Mouse (Mus musculus) ZHBTc4 (cell line): ENCODE results near the gene Cdkal1.

Experiments
- DNase-seq: peaks from one replicate; pipeline ENCODE4 v3.0.0-alpha.2; 2011; ENCODE audit warnings: low read depth, low spot score

Gene Cdkal1

GRCm38 (mm10) chr13:29810780-29811179 is 44.7 kb downstream of the Cdkal1 start:
- no peak for DNase-seq

- no peak for DNase-seq
Observed at GRCm38 (mm10) chr13:29808383-29808782, 47.1 kb downstream of the Cdkal1 start.

GRCm38 (mm10) chr13:29807930-29808329 is 47.5 kb downstream of the Cdkal1 start:
- DNase-seq: no peak

GRCm38 (mm10) chr13:29806871-29807270 is 48.6 kb downstream of the Cdkal1 start:
- no peak for DNase-seq

- DNase-seq: no peak
Observed at GRCm38 (mm10) chr13:29805296-29805695, 50.2 kb downstream of the Cdkal1 start.

- DNase-seq: no peak
Observed at GRCm38 (mm10) chr13:29804034-29804433, 51.4 kb downstream of the Cdkal1 start.

- no peak for DNase-seq
Observed at GRCm38 (mm10) chr13:29802699-29803098, 52.8 kb downstream of the Cdkal1 start.

GRCm38 (mm10) chr13:29800078-29800477 is 55.4 kb downstream of the Cdkal1 start:
- no peak for DNase-seq

- DNase-seq: no peak
Observed at GRCm38 (mm10) chr13:29792112-29792511, 63.4 kb downstream of the Cdkal1 start.

- DNase-seq: no peak
Observed at GRCm38 (mm10) chr13:29791439-29791838, 64.0 kb downstream of the Cdkal1 start.

- DNase-seq: no peak
Observed at GRCm38 (mm10) chr13:29786984-29787383, 68.5 kb downstream of the Cdkal1 start.

- DNase-seq: no peak
Observed at GRCm38 (mm10) chr13:29784894-29785293, 70.6 kb downstream of the Cdkal1 start.

- no peak for DNase-seq
Observed at GRCm38 (mm10) chr13:29781332-29781731, 74.1 kb downstream of the Cdkal1 start.

GRCm38 (mm10) chr13:29780713-29781112 is 74.8 kb downstream of the Cdkal1 start:
- DNase-seq: peak; percentile 12

GRCm38 (mm10) chr13:29779519-29779918 is 76.0 kb downstream of the Cdkal1 start:
- no peak for DNase-seq

GRCm38 (mm10) chr13:29779116-29779515 is 76.4 kb downstream of the Cdkal1 start:
- no peak for DNase-seq

GRCm38 (mm10) chr13:29778124-29778523 is 77.3 kb downstream of the Cdkal1 start:
- no peak for DNase-seq

- peak; percentile 30 for DNase-seq
Observed at GRCm38 (mm10) chr13:29777225-29777624, 78.2 kb downstream of the Cdkal1 start.

GRCm38 (mm10) chr13:29775603-29776230 is 79.8 kb downstream of the Cdkal1 start:
- DNase-seq: no peak

- DNase-seq: peak; percentile 25
Observed at GRCm38 (mm10) chr13:29773563-29773962, 81.9 kb downstream of the Cdkal1 start.

GRCm38 (mm10) chr13:29772970-29773369 is 82.5 kb downstream of the Cdkal1 start:
- DNase-seq: no peak

- DNase-seq: peak; percentile 43
Observed at GRCm38 (mm10) chr13:29769647-29770436, 85.6 kb downstream of the Cdkal1 start.

- DNase-seq: no peak
Observed at GRCm38 (mm10) chr13:29768104-29768503, 87.4 kb downstream of the Cdkal1 start.
